Mouse (Mus musculus) neural tube, embryonic 11.5 days (tissue): ENCODE data around the gene Aimp1. TPM values are rescaled to one million over a fixed set of nuclear protein-coding genes. Genes with fewer than 3 reads are reported as not detected.
A peak's percentile ranks its signal among the peaks of the same experiment; 100 is the strongest.

Experiments used
- ATAC-seq: fragments of 200-750 bp; cut with Nextera tagmentation; 2 replicates; pipeline ENCODE4 v1.8.0; 2017; ENCODE audit warnings: moderate number of reproducible peaks, mild to moderate bottlenecking, moderate TSS enrichment, moderate library complexity; ENCODE audit not compliant: insufficient read depth, low FRiP score, low TSS enrichment
- DNase-seq: peaks from one replicate; pipeline ENCODE4 v3.0.0-alpha.2; 2015; ENCODE audit warnings: low spot score
- H3K27ac ChIP-seq: fragments of 300-500 bp; sonication (generic); 2 replicates; pipeline ENCODE4 v1.5.1; 2014; ENCODE audit warnings: low read depth, mild to moderate bottlenecking, low read length
- H3K27me3 ChIP-seq: fragments of 300-500 bp; sonication (generic); 2 replicates; pipeline ENCODE4 v1.6.1; 2014; ENCODE audit warnings: mild to moderate bottlenecking, low read length, mixed read lengths; ENCODE audit not compliant: control insufficient read depth, insufficient read depth
- H3K36me3 ChIP-seq: fragments of 300-500 bp; sonication (generic); 2 replicates; pipeline ENCODE4 v1.6.1; 2014; ENCODE audit warnings: mild to moderate bottlenecking, low read length, moderate library complexity, mixed read lengths; ENCODE audit not compliant: control insufficient read depth, insufficient read depth
- H3K4me1 ChIP-seq: fragments of 300-500 bp; sonication (generic); 2 replicates; pipeline ENCODE4 v1.6.1; 2014; ENCODE audit warnings: low read length, mixed read lengths; ENCODE audit not compliant: control insufficient read depth, insufficient read depth
- H3K4me2 ChIP-seq: fragments of 300-500 bp; sonication (generic); 2 replicates; pipeline ENCODE4 v1.6.1; 2014; ENCODE audit warnings: low read depth, mild to moderate bottlenecking, moderate library complexity
- H3K4me3 ChIP-seq: fragments of 300-500 bp; sonication (generic); 2 replicates; pipeline ENCODE4 v1.5.1; 2014; ENCODE audit warnings: low read depth, low read length
- H3K9ac ChIP-seq: fragments of 300-500 bp; sonication (generic); 2 replicates; pipeline ENCODE4 v1.6.1; 2014; ENCODE audit warnings: mild to moderate bottlenecking, low read length
- H3K9me3 ChIP-seq: fragments of 300-500 bp; sonication (generic); 2 replicates; pipeline ENCODE4 v1.6.1; 2016; ENCODE audit warnings: low read length; ENCODE audit not compliant: control insufficient read depth
- WGBS: fragments of 180-500 bp; shearing (Covaris S2); extraction: QIAGEN DNeasy Blood & Tissue Kit; methylation state at CpG from one replicate; pipeline ENCODE4 v1.1.7; 2014; 5-methylcytosine and 5-hydroxymethylcytosine counted together
- polyA plus RNA-seq: library from polyadenylated mRNA; unstranded; fragments of >200 nt; fragmentation: Nextera tagmentation; extraction: Ambion mirVana; gene quantifications from 2 replicates; pipeline ENCODE4 v1.2.1, GENCODE M21; 2014

The Aimp1 gene
- polyA plus RNA-seq: 77.6 and 86.0 TPM in 2 replicates

DNA sequence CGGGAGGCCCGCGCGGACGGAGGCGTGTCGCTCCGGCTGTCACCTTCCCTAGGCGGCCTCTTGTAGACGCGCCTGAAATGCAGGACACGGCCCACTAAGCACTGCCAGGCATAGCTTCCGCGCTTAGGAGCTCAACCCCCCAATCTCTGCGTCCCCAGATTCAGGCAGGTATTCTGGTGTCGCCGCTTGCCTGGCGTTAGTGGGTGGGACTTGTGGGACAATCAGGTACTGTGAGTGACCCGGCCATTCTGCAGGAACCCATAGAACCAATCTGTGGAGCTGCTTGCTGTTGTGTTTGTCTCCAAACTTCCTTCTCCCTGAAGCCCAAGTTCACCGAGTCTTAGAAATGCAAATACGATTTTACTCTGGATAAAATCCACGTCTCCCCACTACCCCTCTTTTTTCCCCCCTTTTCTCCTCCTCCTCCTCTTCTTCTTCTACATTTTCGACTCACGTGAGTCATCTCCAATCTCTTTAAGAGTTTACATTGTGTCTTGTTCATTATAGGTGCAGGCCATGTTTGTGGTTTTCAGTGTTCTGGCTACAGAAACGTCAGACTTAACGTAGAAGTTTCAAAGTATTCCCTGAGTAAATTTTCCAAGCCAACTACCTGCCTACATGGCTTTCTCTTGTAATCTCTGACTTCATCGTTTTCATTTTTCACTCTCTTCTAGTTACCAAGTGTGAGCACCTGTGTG is at the start of gene Aimp1:
Aimp1 (minus strand) TSS at position 140 of the 698 bp plus-strand sequence.
- Histone ChIP-seq H3K36me3 (no peaks in the 10 kb centered on the region), H3K4me1 (no peaks in the 10 kb centered on the region), H3K27me3 (no peaks in the 10 kb centered on the region), H3K4me2 (peak within 1 kb of the TSS; percentile 42), H3K9me3 (no peaks in the 10 kb centered on the region), H3K27ac (peak within 1 kb of the TSS; percentile 76), H3K4me3 (peak within 1 kb of the TSS; percentile 87), H3K9ac (peak within 1 kb of the TSS; percentile 94)
- no peak for ATAC-seq
- 2% methylated on average over 27 of the region's 27 CpGs for WGBS
- no peak for DNase-seq

- WGBS: 89% methylated on average over 3 of the region's 3 CpGs
- H3K27me3 ChIP-seq: no peaks in the 10 kb centered on the region
- H3K27ac ChIP-seq: no peak overlapping the region
- ATAC-seq (no peak), DNase-seq (no peak)
- H3K4me2 ChIP-seq: no peak overlapping the region
- no peaks in the 10 kb centered on the region for H3K4me1 ChIP-seq
- no peaks in the 10 kb centered on the region for H3K9me3 ChIP-seq
- no peaks in the 10 kb centered on the region for H3K36me3 ChIP-seq
- no peak overlapping the region for H3K4me3 ChIP-seq
- H3K9ac ChIP-seq: no peak overlapping the region
These were observed 40.2 kb upstream of the Aimp1 start for GRCm38 (mm10) chr3:132724326-132724725.

DNA sequence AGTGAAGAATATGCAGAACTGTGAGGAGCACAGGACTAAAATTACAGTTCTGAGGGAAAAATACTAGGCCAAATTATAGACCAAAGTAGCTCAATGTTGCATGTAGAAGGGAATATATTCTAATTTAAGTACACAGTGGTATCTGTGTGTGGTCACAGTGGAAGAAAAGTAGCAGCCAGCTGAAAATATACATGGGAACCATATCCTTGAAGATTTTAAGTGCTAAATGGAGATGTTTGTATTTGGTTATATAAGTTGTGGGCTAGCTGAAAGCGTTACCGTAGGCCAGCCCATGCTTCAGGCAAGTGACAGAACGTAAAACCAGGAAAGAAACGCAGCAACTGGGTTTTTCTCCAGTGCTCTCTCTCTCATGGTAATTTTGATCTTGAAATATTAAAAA is 33.1 kb upstream of the Aimp1 start:
- H3K4me3 ChIP-seq: no peak overlapping the region
- no peak overlapping the region for H3K27ac ChIP-seq
- no peak overlapping the region for H3K4me2 ChIP-seq
- ATAC-seq (no peak), DNase-seq (no peak)
- H3K4me1 ChIP-seq: no peaks in the 10 kb centered on the region
- H3K36me3 ChIP-seq: no peaks in the 10 kb centered on the region
- WGBS: 94% methylated on average over 4 of the region's 4 CpGs
- H3K9me3 ChIP-seq: no peaks in the 10 kb centered on the region
- no peak overlapping the region for H3K9ac ChIP-seq
- H3K27me3 ChIP-seq: no peaks in the 10 kb centered on the region

GRCm38 (mm10) chr3:132713913-132714312 is 29.7 kb upstream of the Aimp1 start:
- H3K36me3 ChIP-seq: no peaks in the 10 kb centered on the region
- no peak overlapping the region for H3K27ac ChIP-seq
- no peak overlapping the region for H3K9ac ChIP-seq
- ATAC-seq: no peak
- H3K4me2 ChIP-seq: no peak overlapping the region
- no peaks in the 10 kb centered on the region for H3K27me3 ChIP-seq
- no peaks in the 10 kb centered on the region for H3K4me1 ChIP-seq
- DNase-seq: no peak
- no peaks in the 10 kb centered on the region for H3K9me3 ChIP-seq
- 64% methylated on average over 5 of the region's 5 CpGs for WGBS
- H3K4me3 ChIP-seq: no peak overlapping the region

GRCm38 (mm10) chr3:132706977-132707376 is 22.8 kb upstream of the Aimp1 start:
- DNase-seq (no peak), ATAC-seq (no peak)
- Histone ChIP-seq H3K9ac (no peak overlapping the region), H3K36me3 (no peaks in the 10 kb centered on the region), H3K4me3 (no peak overlapping the region), H3K4me1 (no peaks in the 10 kb centered on the region), H3K4me2 (no peak overlapping the region), H3K9me3 (no peaks in the 10 kb centered on the region), H3K27me3 (no peaks in the 10 kb centered on the region), H3K27ac (no peak overlapping the region)
- WGBS: 84% methylated on average over 4 of the region's 4 CpGs

DNA sequence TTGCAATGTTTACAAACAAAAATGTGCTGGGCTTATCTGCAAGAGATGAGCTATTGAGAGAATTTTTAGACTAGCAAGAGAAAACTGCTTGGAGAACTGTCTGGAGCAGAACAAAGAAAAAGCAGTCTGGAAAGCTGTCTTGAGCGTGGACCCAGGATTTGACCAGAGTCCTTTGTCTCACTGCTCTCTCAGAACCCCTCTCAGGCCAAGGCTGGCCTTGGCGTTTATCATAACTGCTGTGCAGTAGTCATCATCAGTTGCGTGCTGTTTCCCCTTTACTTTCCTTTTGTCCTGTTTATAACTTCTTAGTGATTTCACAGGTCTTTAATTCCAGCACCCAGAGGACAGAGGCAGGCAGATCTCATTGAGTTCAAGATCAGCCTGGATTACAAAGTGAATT is 20.0 kb upstream of the Aimp1 start:
- no peak overlapping the region for H3K27ac ChIP-seq
- H3K4me2 ChIP-seq: no peak overlapping the region
- no peaks in the 10 kb centered on the region for H3K36me3 ChIP-seq
- no peaks in the 10 kb centered on the region for H3K27me3 ChIP-seq
- DNase-seq (no peak), ATAC-seq (no peak)
- 93% methylated on average over 3 of the region's 3 CpGs for WGBS
- no peaks in the 10 kb centered on the region for H3K9me3 ChIP-seq
- no peaks in the 10 kb centered on the region for H3K4me1 ChIP-seq
- H3K9ac ChIP-seq: no peak overlapping the region
- no peak overlapping the region for H3K4me3 ChIP-seq

DNA sequence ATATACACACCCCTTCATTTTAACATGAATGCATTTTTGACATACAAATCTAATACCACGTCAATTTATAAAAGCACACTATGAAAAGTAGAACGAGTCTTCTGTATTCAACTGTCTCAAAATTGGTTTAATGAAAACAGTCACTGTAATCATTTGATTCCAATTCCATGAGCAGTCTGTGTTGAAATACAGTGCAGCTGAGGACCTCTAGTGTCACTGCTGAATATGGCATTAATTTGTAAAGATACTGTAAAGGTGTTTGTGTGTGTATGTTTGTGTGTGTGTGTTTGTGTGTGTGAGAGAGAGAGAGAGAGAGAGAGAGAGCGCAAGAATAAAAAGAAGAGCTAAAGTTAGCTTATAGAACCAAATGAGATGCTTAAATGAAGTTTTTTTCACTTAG is 17.2 kb upstream of the Aimp1 start:
- no peak overlapping the region for H3K4me3 ChIP-seq
- H3K9ac ChIP-seq: no peak overlapping the region
- H3K4me1 ChIP-seq: no peaks in the 10 kb centered on the region
- ATAC-seq (no peak), DNase-seq (no peak)
- H3K27me3 ChIP-seq: no peaks in the 10 kb centered on the region
- H3K36me3 ChIP-seq: no peaks in the 10 kb centered on the region
- no peaks in the 10 kb centered on the region for H3K9me3 ChIP-seq
- WGBS: 86% methylated on average over 3 of the region's 3 CpGs
- H3K4me2 ChIP-seq: no peak overlapping the region
- H3K27ac ChIP-seq: no peak overlapping the region

DNA sequence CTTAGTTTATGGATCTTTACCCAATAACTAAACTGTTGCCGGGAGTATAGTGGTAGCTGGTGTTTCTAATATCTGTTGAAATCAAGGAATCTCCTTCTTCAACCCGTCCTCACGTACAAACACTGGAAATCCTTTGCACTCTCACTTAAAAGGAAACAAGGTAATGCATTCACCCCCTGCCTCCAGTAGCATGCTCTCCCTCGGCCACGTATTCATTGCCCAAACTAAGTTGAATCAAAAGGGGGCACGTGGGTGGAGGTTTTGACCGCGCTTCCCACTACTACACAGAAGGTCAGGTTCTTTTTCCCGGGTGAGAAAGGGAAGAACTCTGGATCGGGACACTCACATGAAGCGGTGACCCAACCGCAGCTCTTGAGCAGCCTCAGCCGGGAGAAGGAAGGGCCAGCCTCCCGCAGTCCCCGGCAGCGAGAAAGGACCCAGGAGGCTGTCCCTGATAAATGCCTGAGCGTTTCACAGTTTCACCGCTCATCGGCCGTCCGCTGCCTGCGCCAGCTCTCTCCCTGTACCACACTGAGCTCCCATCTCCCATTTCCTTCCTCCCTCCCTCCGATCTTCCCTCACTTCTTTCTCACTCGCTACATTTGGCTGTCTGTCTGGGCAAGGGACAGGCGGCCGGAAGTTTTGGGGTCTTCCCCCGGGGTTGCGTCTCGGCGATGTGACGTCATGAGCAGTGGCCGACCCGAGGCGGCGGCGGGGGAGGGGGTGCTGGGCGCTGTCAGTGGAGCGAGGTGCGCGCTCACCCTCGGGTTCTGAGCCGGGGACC is 531 bp downstream of the Aimp1 start, which contains the start of gene Tbck:
Tbck (plus strand) TSS at position 698 of the 784 bp plus-strand sequence.
- Histone ChIP-seq H3K9me3 (no peaks in the 10 kb centered on the region), H3K4me2 (peak within 1 kb of the TSS; percentile 42), H3K9ac (peak within 1 kb of the TSS; percentile 94), H3K4me3 (peak within 1 kb of the TSS; percentile 87), H3K27me3 (no peaks in the 10 kb centered on the region), H3K36me3 (no peaks in the 10 kb centered on the region), H3K27ac (peak within 1 kb of the TSS; percentile 76), H3K4me1 (no peaks in the 10 kb centered on the region)
- DNase-seq (peak; percentile 94), ATAC-seq (peak; percentile 97)
- under 1% methylated on average over 42 of the region's 42 CpGs for WGBS

DNA sequence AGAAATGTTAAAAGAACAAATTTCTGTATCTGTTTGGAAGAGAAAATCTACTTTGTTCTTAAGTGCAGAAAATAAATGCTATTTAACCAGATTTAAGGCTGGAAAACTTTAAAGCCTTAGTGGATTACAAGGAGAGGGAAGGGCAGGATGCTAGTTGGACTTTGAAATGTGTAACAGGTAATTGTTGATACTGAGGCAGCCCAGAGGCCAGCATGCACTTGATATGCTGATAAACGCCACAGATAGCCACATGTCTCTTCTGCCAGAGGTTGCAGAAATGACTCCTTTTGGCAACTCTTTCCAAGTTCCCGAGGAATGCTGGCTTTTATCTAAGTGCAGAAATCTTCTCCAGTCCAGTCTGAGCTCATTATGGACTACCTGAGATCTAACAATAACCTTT is 6.7 kb downstream of the Aimp1 start:
- Histone ChIP-seq H3K36me3 (no peaks in the 10 kb centered on the region), H3K27ac (no peak overlapping the region)
- DNase-seq: no peak

More for the DNA sequence above, 6.7 kb downstream of the Aimp1 start:
- Histone ChIP-seq H3K9me3 (no peaks in the 10 kb centered on the region), H3K9ac (no peak overlapping the region), H3K4me2 (no peak overlapping the region), H3K27me3 (no peaks in the 10 kb centered on the region), H3K4me1 (no peaks in the 10 kb centered on the region), H3K4me3 (no peak overlapping the region)
- 90% methylated on average over 2 of the region's 2 CpGs for WGBS
- no peak for ATAC-seq
